Mouse (Mus musculus) olfactory bulb, adult 2 months (tissue): Measurements from ENCODE around the gene Thrb.

Experiments
- CTCF ChIP-seq: fragments of 200-500 bp; IDR thresholded peaks from 2 replicates; pipeline ENCODE4 v1.5.1; 2012; ENCODE audit warnings: low read depth, mild to moderate bottlenecking, low read length, moderate library complexity; ENCODE audit not compliant: insufficient read depth
- POLR2A ChIP-seq: fragments of 200-500 bp; IDR thresholded peaks from 2 replicates; pipeline ENCODE4 v1.6.1; 2012; ENCODE audit warnings: mild to moderate bottlenecking, low read depth, low read length, moderate library complexity; ENCODE audit not compliant: insufficient read depth

GRCm38 (mm10) chr14:18008524-18008923, 348.5 kb downstream of the Thrb start:
- TF ChIP-seq CTCF (no peak), POLR2A (no peak)
